Mouse (Mus musculus): ENCODE data around the gene Rdh5. TPM values are rescaled to one million over a fixed set of nuclear protein-coding genes. Genes with fewer than 3 reads are reported as not detected.

Rdh5 gene
- total RNA-seq, 2 experiments from 2014 or later = 11.7 to 12.1 TPM

GRCm38 (mm10) chr10:128931441-128931840 lies 8.8 kb upstream of the Rdh5 start:
- no peak for DNase-seq (ENCODE audit: low spot score in 2 of 2)

GRCm38 (mm10) chr10:128929638-128930378 lies 7.1 kb upstream of the Rdh5 start:
- peak in 1 of 2 experiments; percentile 32 for DNase-seq (ENCODE audit: low spot score in 2 of 2)

- peak in 1 of 2 experiments; percentile 17 for DNase-seq (ENCODE audit: low spot score in 2 of 2)
These were observed 5.7 kb upstream of the Rdh5 start for GRCm38 (mm10) chr10:128928356-128928755.

- DNase-seq (ENCODE audit: low spot score in 2 of 2) = no peak
These were observed 1.2 kb upstream of the Rdh5 start, which contains the start of gene Bloc1s1 for GRCm38 (mm10) chr10:128923935-128924334. Gene Bloc1s1 (minus strand): TSS chr10:128924035.

- peak; percentile 86 to 94 for DNase-seq (ENCODE audit: low spot score in 2 of 2)
These were observed 464 bp upstream of the Rdh5 start for GRCm38 (mm10) chr10:128923013-128923691.

GRCm38 (mm10) chr10:128921883-128922821 lies 536 bp downstream of the Rdh5 start:
- peak in 1 of 2 experiments; percentile 35 for DNase-seq (ENCODE audit: low spot score in 2 of 2)

GRCm38 (mm10) chr10:128921251-128921650 lies 1.4 kb downstream of the Rdh5 start:
- DNase-seq (ENCODE audit: low spot score in 2 of 2) = no peak

- no peak for DNase-seq (ENCODE audit: low spot score in 2 of 2)
These were observed 1.9 kb downstream of the Rdh5 start for GRCm38 (mm10) chr10:128920736-128921161.

- DNase-seq (ENCODE audit: low spot score in 2 of 2) = no peak
These were observed 2.7 kb downstream of the Rdh5 start for GRCm38 (mm10) chr10:128919966-128920365.

GRCm38 (mm10) chr10:128919203-128919631 lies 3.5 kb downstream of the Rdh5 start:
- no peak for DNase-seq (ENCODE audit: low spot score in 2 of 2)

- peak; percentile 55 to 80 for DNase-seq (ENCODE audit: low spot score in 2 of 2)
These were observed 4.4 kb downstream of the Rdh5 start for GRCm38 (mm10) chr10:128918246-128918645.

GRCm38 (mm10) chr10:128917400-128917799 lies 5.3 kb downstream of the Rdh5 start:
- no peak for DNase-seq (ENCODE audit: low spot score in 2 of 2)

GRCm38 (mm10) chr10:128916665-128917064 lies 6.0 kb downstream of the Rdh5 start:
- no peak for DNase-seq (ENCODE audit: low spot score in 2 of 2)

GRCm38 (mm10) chr10:128915550-128915949 lies 7.1 kb downstream of the Rdh5 start:
- no peak for DNase-seq (ENCODE audit: low spot score in 2 of 2)

GRCm38 (mm10) chr10:128913696-128914095 lies 9.0 kb downstream of the Rdh5 start:
- DNase-seq (ENCODE audit: low spot score in 2 of 2) = peak in 1 of 2 experiments; percentile 20

- DNase-seq (ENCODE audit: low spot score in 2 of 2) = peak; percentile 78 to 90
These were observed 9.5 kb downstream of the Rdh5 start for GRCm38 (mm10) chr10:128913219-128913618.

GRCm38 (mm10) chr10:128912791-128913190 lies 9.9 kb downstream of the Rdh5 start:
- DNase-seq (ENCODE audit: low spot score in 2 of 2) = no peak

GRCm38 (mm10) chr10:128912268-128912667 lies 10.4 kb downstream of the Rdh5 start:
- no peak for DNase-seq (ENCODE audit: low spot score in 2 of 2)

- no peak for DNase-seq (ENCODE audit: low spot score in 2 of 2)
These were observed 11.3 kb downstream of the Rdh5 start for GRCm38 (mm10) chr10:128911430-128911829.

GRCm38 (mm10) chr10:128910066-128910841 lies 12.4 kb downstream of the Rdh5 start:
- DNase-seq (ENCODE audit: low spot score in 2 of 2) = peak; percentile 53 to 65
